Mouse (Mus musculus): ENCODE data around the gene Wif1. TPM values are rescaled to one million over a fixed set of nuclear protein-coding genes. Genes with fewer than 3 reads are reported as not detected.

Gene Wif1
- total RNA-seq, 2 experiments from 2014 or later, result not detected

- no peak for ATAC-seq (replicated peaks; ENCODE audit: low FRiP score, poor library complexity, severe bottlenecking)
Measured at GRCm38 (mm10) chr10:121067416-121067951, 33.7 kb downstream of the Wif1 start.

GRCm38 (mm10) chr10:121068003-121068402, 34.2 kb downstream of the Wif1 start:
- no peak for ATAC-seq (replicated peaks; ENCODE audit: low FRiP score, poor library complexity, severe bottlenecking)

- ATAC-seq (replicated peaks; ENCODE audit: low FRiP score, poor library complexity, severe bottlenecking), result no peak
Measured at GRCm38 (mm10) chr10:121070742-121071141, 37.0 kb downstream of the Wif1 start.

GRCm38 (mm10) chr10:121080500-121080899, 46.7 kb downstream of the Wif1 start:
- no peak for ATAC-seq (replicated peaks; ENCODE audit: low FRiP score, poor library complexity, severe bottlenecking)

GRCm38 (mm10) chr10:121082881-121083280, 49.1 kb downstream of the Wif1 start:
- no peak for ATAC-seq (replicated peaks; ENCODE audit: low FRiP score, poor library complexity, severe bottlenecking)

- no peak for ATAC-seq (replicated peaks; ENCODE audit: low FRiP score, poor library complexity, severe bottlenecking)
Measured at GRCm38 (mm10) chr10:121083512-121083911, 49.8 kb downstream of the Wif1 start.

GRCm38 (mm10) chr10:121088679-121089078, 54.9 kb downstream of the Wif1 start:
- ATAC-seq (replicated peaks; ENCODE audit: low FRiP score, poor library complexity, severe bottlenecking), result no peak

GRCm38 (mm10) chr10:121089312-121089711, 55.6 kb downstream of the Wif1 start:
- no peak for ATAC-seq (replicated peaks; ENCODE audit: low FRiP score, poor library complexity, severe bottlenecking)

- ATAC-seq (replicated peaks; ENCODE audit: low FRiP score, poor library complexity, severe bottlenecking), result no peak
Measured at GRCm38 (mm10) chr10:121090006-121090405, 56.2 kb downstream of the Wif1 start.

GRCm38 (mm10) chr10:121095948-121096347, 62.2 kb downstream of the Wif1 start:
- ATAC-seq (replicated peaks; ENCODE audit: low FRiP score, poor library complexity, severe bottlenecking), result no peak

- no peak for ATAC-seq (replicated peaks; ENCODE audit: low FRiP score, poor library complexity, severe bottlenecking)
Measured at GRCm38 (mm10) chr10:121098263-121098662, 64.5 kb downstream of the Wif1 start.

- ATAC-seq (replicated peaks; ENCODE audit: low FRiP score, poor library complexity, severe bottlenecking), result no peak
Measured at GRCm38 (mm10) chr10:121099658-121100057, 65.9 kb downstream of the Wif1 start.

- no peak for ATAC-seq (replicated peaks; ENCODE audit: low FRiP score, poor library complexity, severe bottlenecking)
Measured at GRCm38 (mm10) chr10:121116115-121116514, 82.4 kb downstream of the Wif1 start.

GRCm38 (mm10) chr10:121116636-121117035, 82.9 kb downstream of the Wif1 start:
- no peak for ATAC-seq (replicated peaks; ENCODE audit: low FRiP score, poor library complexity, severe bottlenecking)

- no peak for ATAC-seq (replicated peaks; ENCODE audit: low FRiP score, poor library complexity, severe bottlenecking)
Measured at GRCm38 (mm10) chr10:121120751-121121150, 87.0 kb downstream of the Wif1 start.

- ATAC-seq (replicated peaks; ENCODE audit: low FRiP score, poor library complexity, severe bottlenecking), result no peak
Measured at GRCm38 (mm10) chr10:121124481-121124880, 90.7 kb downstream of the Wif1 start.

GRCm38 (mm10) chr10:121129000-121129925, 95.5 kb downstream of the Wif1 start:
- no peak for ATAC-seq (replicated peaks; ENCODE audit: low FRiP score, poor library complexity, severe bottlenecking)
